Mouse (Mus musculus): Measurements from ENCODE around the gene Lhpp.

DNA sequence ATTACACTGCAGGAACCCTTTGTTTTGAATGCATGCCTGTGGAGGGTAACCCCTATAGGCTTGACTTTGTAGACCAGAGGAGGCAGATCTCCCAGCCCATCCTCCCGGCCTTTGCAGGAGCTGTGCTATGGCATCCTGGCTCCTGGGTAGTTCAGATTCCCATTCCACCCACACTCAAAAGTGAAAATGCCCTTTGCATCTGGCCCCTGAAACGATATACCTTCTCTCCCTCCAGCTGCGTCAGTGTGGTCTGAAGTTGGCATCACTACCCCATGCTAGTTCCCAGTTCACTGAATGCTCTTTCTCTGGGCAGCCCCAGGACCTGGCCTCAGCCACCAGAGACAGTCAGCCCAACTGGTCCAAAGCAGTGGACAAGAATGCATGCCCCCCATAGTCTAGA, 91.6 kb downstream of the Lhpp start:
- no peak for TF ChIP-seq CTCF (IDR thresholded peaks at IDR 0.05; ENCODE audit: borderline replicate concordance, insufficient read depth, low read depth, low read length)
- TF ChIP-seq POLR2A (IDR thresholded peaks at IDR 0.05; ENCODE audit: borderline replicate concordance, insufficient read depth, low read length), result no peak
